Mouse (Mus musculus): ENCODE measurements around the gene Naif1.
A peak's percentile ranks its signal among the peaks of the same experiment; 100 is the strongest.

DNA sequence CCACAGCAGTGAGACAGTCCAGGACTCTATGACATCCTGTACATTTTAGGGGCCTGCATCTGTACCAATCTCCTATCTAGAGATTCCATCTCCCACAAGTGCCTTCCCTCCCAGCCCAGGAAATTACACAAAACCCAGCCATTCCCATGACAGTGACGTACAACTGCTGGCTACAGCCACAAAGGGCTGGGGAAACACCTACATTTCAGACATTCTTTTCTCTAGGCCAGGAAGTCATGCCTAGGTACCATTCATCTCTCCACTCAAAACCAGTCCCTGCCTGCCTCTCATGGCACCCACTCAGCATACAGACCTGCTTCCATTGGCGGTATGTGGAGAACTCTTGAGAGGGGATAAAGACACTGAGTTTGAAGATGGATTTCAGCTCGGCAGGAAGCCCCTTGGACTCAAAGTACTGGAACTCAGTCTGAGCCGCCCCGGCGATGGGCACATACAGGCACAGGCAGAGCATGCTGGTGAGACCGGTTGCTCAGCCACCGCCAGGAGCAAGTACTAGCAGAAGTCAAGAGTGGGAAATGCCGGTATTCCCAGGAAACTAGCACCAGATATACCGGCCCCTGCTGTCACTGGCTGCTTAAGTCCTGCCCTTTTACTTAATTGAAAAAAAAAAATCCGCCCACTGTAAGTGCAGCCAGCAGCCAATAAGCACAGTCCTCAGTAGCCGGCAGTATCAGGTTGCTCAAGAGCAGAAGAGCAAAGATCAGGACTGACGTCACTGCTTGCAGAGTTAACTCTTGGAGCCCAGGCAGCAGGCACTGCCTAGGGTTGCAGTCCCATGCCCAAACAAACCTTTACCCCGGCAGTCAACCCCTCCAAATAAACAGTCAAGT, 26.6 kb upstream of the Naif1 start:
- TF ChIP-seq CTCF (IDR thresholded peaks at IDR 0.05) (peak; percentile 35), POLR2A (IDR thresholded peaks at IDR 0.05; ENCODE audit: insufficient read depth, low read depth, low read length) (peak; percentile 84), EP300 (IDR thresholded peaks at IDR 0.05; ENCODE audit: insufficient read depth, low read depth, low read length) (peak; percentile 83)

Data from heart, adult 2 months (tissue).